Mouse (Mus musculus) liver, adult 2 months (tissue): ENCODE data around the gene Zfp410.

Experiments used
- CTCF ChIP-seq: fragments of 200-500 bp; IDR thresholded peaks from 2 replicates; pipeline ENCODE4 v1.5.1; 2011; ENCODE audit warnings: low read depth, low read length, control low read depth
- POLR2A ChIP-seq: fragments of 200-500 bp; IDR thresholded peaks from 2 replicates; pipeline ENCODE4 v1.6.1; 2011; ENCODE audit warnings: low read length, control low read depth; ENCODE audit not compliant: insufficient read depth; ENCODE audit errors: extremely low read depth

GRCm38 (mm10) chr12:84336963-84337625 lies 20.4 kb downstream of the Zfp410 start:
- TF ChIP-seq POLR2A (no peak), CTCF (no peak)
